Mouse (Mus musculus): Measurements from ENCODE around the gene Morc1. TPM values are rescaled to one million over a fixed set of nuclear protein-coding genes. Genes with fewer than 3 reads are reported as not detected.
A peak's percentile ranks its signal among the peaks of the same experiment; 100 is the strongest.

Morc1 gene
- polyA plus RNA-seq, 1 experiment from 2014 or later = 0.33 TPM

DNA sequence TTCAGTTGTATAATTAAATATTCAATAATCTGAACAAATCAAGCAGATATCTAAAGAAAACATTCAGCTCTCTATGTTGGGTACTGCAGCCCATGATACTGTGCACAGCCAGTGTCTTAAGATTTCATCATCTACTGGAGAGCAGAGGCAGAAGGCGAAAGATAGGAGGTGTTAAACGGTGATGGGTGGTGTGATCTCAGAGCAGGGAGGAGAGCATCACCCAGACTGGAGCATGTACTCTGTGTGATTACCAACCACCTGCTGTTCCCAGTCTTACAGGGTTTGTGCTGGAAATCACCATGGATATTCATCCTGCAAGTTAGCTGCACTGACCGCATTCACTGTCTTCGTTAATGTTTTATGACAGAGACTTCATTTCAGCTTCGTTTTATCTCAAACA lies 106.1 kb downstream of the Morc1 start:
- Histone ChIP-seq H3K36me3 (ENCODE audit: control insufficient read depth, insufficient read depth, low read length) (no peaks in the 10 kb centered on the region), H3K4me2 (ENCODE audit: low read depth, low read length) (no peak overlapping the region), H3K27ac (replicated peaks; ENCODE audit: low read depth, low read length) (no peak overlapping the region), H3K27me3 (replicated peaks; ENCODE audit: control insufficient read depth, insufficient read depth, low read length) (no peaks in the 10 kb centered on the region), H3K4me3 (ENCODE audit: low read depth, low read length) (no peak overlapping the region), H3K9ac (ENCODE audit: low read depth, low read length) (no peak overlapping the region), H3K9me3 (ENCODE audit: control insufficient read depth, low read length) (no peaks in the 10 kb centered on the region), H3K4me1 (ENCODE audit: control insufficient read depth, insufficient read depth, low read length) (no peaks in the 10 kb centered on the region)
- DNase-seq (ENCODE audit: low spot score) (no peak), ATAC-seq (ENCODE audit: low read depth) (no peak)
- 91% methylated on average over 5 of the region's 5 CpGs for WGBS

DNA sequence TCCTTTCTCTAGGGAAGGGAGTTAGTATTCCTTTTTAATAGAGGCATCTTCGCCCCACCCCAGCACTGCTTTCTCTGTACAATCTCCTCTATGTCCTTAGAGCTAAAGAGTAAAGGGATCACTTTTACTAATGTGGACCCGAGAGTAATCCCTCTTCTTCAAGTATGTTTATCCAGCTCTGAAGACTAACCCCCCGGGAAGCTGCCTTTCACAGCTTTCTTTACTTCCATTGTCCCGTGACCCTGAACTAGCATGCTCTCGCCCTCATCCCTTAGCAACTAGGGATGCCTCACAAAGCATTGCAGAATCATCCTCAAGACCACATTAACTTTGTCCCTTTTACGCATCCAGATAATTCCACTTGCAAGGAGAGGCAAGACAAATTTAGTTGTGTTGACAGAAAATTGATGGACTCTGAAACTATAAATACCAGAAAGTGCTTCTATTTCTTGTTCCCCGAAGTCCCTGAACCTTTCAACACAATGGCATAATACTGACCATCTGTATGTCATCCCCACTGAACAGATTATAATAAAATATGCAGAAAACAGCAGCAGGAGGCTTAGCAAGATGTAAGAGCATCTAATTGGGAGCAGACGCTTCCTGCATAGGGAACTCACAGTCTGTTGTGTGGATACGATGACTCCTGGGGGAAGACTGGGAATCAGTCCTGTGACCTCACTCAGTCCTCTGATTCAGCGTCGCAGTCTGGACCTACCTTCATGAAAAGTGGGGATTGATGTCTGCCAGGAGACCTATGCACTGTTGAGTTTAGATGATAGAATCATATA lies 131.4 kb downstream of the Morc1 start:
- WGBS = 31% methylated on average over 11 of the region's 11 CpGs
- Histone ChIP-seq H3K4me2 (ENCODE audit: low read depth, low read length) (no peak overlapping the region), H3K9me3 (ENCODE audit: control insufficient read depth, low read length) (no peaks in the 10 kb centered on the region), H3K4me1 (ENCODE audit: control insufficient read depth, insufficient read depth, low read length) (no peaks in the 10 kb centered on the region), H3K27ac (replicated peaks; ENCODE audit: low read depth, low read length) (no peak overlapping the region), H3K9ac (ENCODE audit: low read depth, low read length) (no peak overlapping the region), H3K36me3 (ENCODE audit: control insufficient read depth, insufficient read depth, low read length) (no peaks in the 10 kb centered on the region), H3K27me3 (replicated peaks; ENCODE audit: control insufficient read depth, insufficient read depth, low read length) (no peaks in the 10 kb centered on the region), H3K4me3 (ENCODE audit: low read depth, low read length) (no peak overlapping the region)
- DNase-seq (ENCODE audit: low spot score) (peak; percentile 47), ATAC-seq (ENCODE audit: low read depth) (no peak)

DNA sequence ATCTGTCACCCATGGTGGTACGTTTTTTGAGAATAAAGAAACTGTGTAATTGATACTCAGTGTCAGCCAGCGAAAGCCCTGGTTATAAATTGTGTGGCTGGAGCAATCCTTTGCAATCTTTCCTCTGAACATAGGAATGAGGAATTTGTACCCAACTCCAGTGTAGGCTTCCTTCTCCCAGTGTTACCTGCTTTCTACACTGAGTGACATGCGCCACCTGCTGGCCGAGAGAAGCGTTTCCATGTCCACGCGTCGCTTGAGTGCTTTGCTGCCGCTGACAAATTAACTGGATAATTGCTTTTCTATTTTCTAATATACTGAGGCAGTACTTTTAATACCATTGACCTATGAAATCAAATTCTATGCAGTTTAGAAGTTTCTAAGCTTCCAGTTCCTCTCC lies 139.3 kb downstream of the Morc1 start:
- Histone ChIP-seq H3K4me3 (ENCODE audit: low read depth, low read length) (no peak overlapping the region), H3K4me2 (ENCODE audit: low read depth, low read length) (no peak overlapping the region), H3K9me3 (ENCODE audit: control insufficient read depth, low read length) (no peaks in the 10 kb centered on the region), H3K36me3 (ENCODE audit: control insufficient read depth, insufficient read depth, low read length) (no peaks in the 10 kb centered on the region), H3K27ac (replicated peaks; ENCODE audit: low read depth, low read length) (no peak overlapping the region), H3K27me3 (replicated peaks; ENCODE audit: control insufficient read depth, insufficient read depth, low read length) (no peaks in the 10 kb centered on the region), H3K4me1 (ENCODE audit: control insufficient read depth, insufficient read depth, low read length) (no peaks in the 10 kb centered on the region), H3K9ac (ENCODE audit: low read depth, low read length) (no peak overlapping the region)
- ATAC-seq (ENCODE audit: low read depth) (0 out of 2 replicates have a peak, but pooled peaks have one; percentile 67), DNase-seq (ENCODE audit: low spot score) (peak; percentile 77)
- WGBS = 14% methylated on average over 9 of the region's 9 CpGs

DNA sequence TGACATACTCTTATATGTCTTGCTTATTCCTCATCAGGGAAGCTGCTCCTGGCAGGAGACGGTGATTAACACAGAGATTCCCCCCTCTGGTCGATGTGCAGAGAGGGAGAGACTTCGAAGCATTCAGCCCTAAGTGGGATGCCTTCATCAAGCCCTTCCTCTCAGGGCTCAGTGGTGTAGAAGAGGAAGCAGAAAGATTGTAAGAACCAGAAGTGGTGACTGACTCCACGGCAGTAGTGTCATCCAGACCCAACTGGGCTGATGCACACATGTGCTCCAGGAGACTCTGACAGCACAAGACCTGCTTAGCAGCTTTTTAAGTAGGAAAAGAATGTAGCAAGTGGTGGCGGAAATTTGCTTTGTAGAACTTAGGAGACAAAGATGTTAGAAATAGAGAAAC lies 143.0 kb downstream of the Morc1 start:
- Histone ChIP-seq H3K36me3 (ENCODE audit: control insufficient read depth, insufficient read depth, low read length) (no peaks in the 10 kb centered on the region), H3K27ac (replicated peaks; ENCODE audit: low read depth, low read length) (no peak overlapping the region), H3K9ac (ENCODE audit: low read depth, low read length) (no peak overlapping the region), H3K4me2 (ENCODE audit: low read depth, low read length) (no peak overlapping the region), H3K27me3 (replicated peaks; ENCODE audit: control insufficient read depth, insufficient read depth, low read length) (no peaks in the 10 kb centered on the region), H3K4me1 (ENCODE audit: control insufficient read depth, insufficient read depth, low read length) (no peaks in the 10 kb centered on the region), H3K4me3 (ENCODE audit: low read depth, low read length) (no peak overlapping the region), H3K9me3 (ENCODE audit: control insufficient read depth, low read length) (no peaks in the 10 kb centered on the region)
- ATAC-seq (ENCODE audit: low read depth) (no peak), DNase-seq (ENCODE audit: low spot score) (peak; percentile 8)
- WGBS = 70% methylated on average over 5 of the region's 5 CpGs

DNA sequence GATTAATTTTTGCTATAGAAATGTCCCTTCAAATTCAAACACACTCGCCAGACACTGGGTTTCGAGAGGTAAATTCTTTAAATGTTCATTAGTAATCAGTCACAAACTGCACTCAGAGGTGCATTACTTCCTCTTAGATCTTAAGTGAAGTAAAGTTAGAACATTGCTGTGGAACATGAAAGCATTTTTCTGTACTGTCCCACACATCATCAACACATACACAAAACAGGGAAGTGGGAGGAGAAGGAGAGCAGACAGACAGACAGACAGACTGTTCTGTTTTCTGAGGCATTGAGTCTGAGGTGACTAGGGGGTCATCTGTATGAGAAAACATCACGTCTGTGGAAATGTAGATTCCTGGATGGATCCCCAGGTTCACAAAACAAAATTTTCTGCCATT lies 143.5 kb downstream of the Morc1 start:
- WGBS = 69% methylated on average over 3 of the region's 3 CpGs
- DNase-seq (ENCODE audit: low spot score) (no peak), ATAC-seq (ENCODE audit: low read depth) (no peak)
- H3K4me2 ChIP-seq (ENCODE audit: low read depth, low read length) = no peak overlapping the region
- H3K27me3 ChIP-seq (replicated peaks; ENCODE audit: control insufficient read depth, insufficient read depth, low read length) = no peaks in the 10 kb centered on the region
- H3K27ac ChIP-seq (replicated peaks; ENCODE audit: low read depth, low read length) = no peak overlapping the region
- no peak overlapping the region for H3K4me3 ChIP-seq (ENCODE audit: low read depth, low read length)
- no peaks in the 10 kb centered on the region for H3K9me3 ChIP-seq (ENCODE audit: control insufficient read depth, low read length)
- H3K36me3 ChIP-seq (ENCODE audit: control insufficient read depth, insufficient read depth, low read length) = no peaks in the 10 kb centered on the region
- H3K4me1 ChIP-seq (ENCODE audit: control insufficient read depth, insufficient read depth, low read length) = no peaks in the 10 kb centered on the region
- H3K9ac ChIP-seq (ENCODE audit: low read depth, low read length) = no peak overlapping the region

DNA sequence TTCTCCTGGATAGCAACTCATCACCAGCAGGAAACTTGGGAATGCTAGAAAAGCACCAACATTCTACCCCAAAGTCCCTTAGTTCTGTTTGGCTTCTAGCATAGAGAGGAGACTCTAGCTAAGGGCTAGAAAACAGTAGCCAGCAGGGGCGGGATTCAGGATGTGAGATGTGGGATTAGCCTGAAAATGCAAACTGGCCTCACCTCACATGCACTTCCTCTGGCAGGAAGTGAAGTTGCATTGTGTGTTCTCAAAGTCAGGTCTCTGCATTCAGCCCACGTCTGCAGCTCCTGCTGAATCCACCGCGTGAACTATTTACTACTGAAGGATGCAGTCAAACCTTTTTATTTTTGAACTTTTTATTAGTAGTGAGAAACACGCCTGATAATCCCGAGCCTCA lies 154.3 kb downstream of the Morc1 start:
- Histone ChIP-seq H3K9ac (ENCODE audit: low read depth, low read length) (no peak overlapping the region), H3K27me3 (replicated peaks; ENCODE audit: control insufficient read depth, insufficient read depth, low read length) (no peaks in the 10 kb centered on the region), H3K27ac (replicated peaks; ENCODE audit: low read depth, low read length) (no peak overlapping the region), H3K4me2 (ENCODE audit: low read depth, low read length) (no peak overlapping the region), H3K4me3 (ENCODE audit: low read depth, low read length) (no peak overlapping the region), H3K36me3 (ENCODE audit: control insufficient read depth, insufficient read depth, low read length) (no peaks in the 10 kb centered on the region), H3K9me3 (ENCODE audit: control insufficient read depth, low read length) (no peaks in the 10 kb centered on the region), H3K4me1 (ENCODE audit: control insufficient read depth, insufficient read depth, low read length) (no peaks in the 10 kb centered on the region)
- ATAC-seq (ENCODE audit: low read depth) (no peak), DNase-seq (ENCODE audit: low spot score) (no peak)
- 62% methylated on average over 6 of the region's 6 CpGs for WGBS

DNA sequence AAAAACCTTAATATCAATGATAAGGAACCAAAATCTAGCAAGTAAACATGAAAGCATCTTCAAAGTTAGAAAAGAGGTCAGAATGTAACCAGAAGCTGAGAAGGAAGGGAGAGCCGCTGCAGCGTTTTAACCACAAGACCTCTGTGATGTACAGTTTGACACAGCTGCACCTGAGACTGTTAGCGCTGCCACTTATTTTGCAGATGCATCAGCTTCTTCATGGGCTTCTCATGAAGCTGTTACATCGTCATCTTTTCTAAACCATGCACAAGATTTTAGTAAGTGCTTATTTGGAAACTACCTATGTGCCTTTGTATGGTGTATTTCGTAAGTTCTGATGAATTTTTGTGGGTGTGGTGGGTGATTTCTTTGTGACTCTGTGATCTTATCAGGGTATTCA lies 163.4 kb downstream of the Morc1 start:
- ATAC-seq (ENCODE audit: low read depth) (no peak), DNase-seq (ENCODE audit: low spot score) (no peak)
- Histone ChIP-seq H3K27ac (replicated peaks; ENCODE audit: low read depth, low read length) (no peak overlapping the region), H3K9me3 (ENCODE audit: control insufficient read depth, low read length) (no peaks in the 10 kb centered on the region), H3K9ac (ENCODE audit: low read depth, low read length) (no peak overlapping the region), H3K4me1 (ENCODE audit: control insufficient read depth, insufficient read depth, low read length) (no peaks in the 10 kb centered on the region), H3K4me2 (ENCODE audit: low read depth, low read length) (no peak overlapping the region), H3K36me3 (ENCODE audit: control insufficient read depth, insufficient read depth, low read length) (no peaks in the 10 kb centered on the region), H3K27me3 (replicated peaks; ENCODE audit: control insufficient read depth, insufficient read depth, low read length) (no peaks in the 10 kb centered on the region), H3K4me3 (ENCODE audit: low read depth, low read length) (no peak overlapping the region)
- WGBS = 79% methylated on average over 5 of the region's 5 CpGs

DNA sequence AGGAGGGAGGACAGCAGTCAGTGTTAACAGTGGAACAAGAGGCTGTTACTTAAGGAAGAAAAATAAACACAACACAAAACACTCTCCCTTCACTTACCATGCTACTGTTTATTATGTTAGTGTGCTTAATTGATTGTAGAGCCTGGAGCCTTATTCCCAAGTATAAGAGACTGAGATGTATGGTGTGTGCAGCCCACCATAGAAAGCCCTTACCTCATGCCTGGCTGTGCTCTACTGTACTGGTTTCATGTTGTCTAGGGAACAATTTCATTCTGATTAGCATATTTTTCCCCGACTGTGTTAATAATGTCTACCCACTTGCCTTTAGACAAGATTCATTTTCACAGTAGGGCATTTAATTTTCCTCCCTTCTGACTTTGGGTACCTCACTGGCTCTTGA lies 164.2 kb downstream of the Morc1 start:
- ATAC-seq (ENCODE audit: low read depth) = no peak
- H3K9me3 ChIP-seq (ENCODE audit: control insufficient read depth, low read length) = no peaks in the 10 kb centered on the region
- 64% methylated on average over 1 of the region's 1 CpGs for WGBS
- H3K36me3 ChIP-seq (ENCODE audit: control insufficient read depth, insufficient read depth, low read length) = no peaks in the 10 kb centered on the region
- H3K9ac ChIP-seq (ENCODE audit: low read depth, low read length) = no peak overlapping the region
- no peak overlapping the region for H3K4me2 ChIP-seq (ENCODE audit: low read depth, low read length)
- DNase-seq (ENCODE audit: low spot score) = no peak
- H3K27ac ChIP-seq (replicated peaks; ENCODE audit: low read depth, low read length) = no peak overlapping the region
- no peak overlapping the region for H3K4me3 ChIP-seq (ENCODE audit: low read depth, low read length)
- no peaks in the 10 kb centered on the region for H3K27me3 ChIP-seq (replicated peaks; ENCODE audit: control insufficient read depth, insufficient read depth, low read length)
- no peaks in the 10 kb centered on the region for H3K4me1 ChIP-seq (ENCODE audit: control insufficient read depth, insufficient read depth, low read length)

DNA sequence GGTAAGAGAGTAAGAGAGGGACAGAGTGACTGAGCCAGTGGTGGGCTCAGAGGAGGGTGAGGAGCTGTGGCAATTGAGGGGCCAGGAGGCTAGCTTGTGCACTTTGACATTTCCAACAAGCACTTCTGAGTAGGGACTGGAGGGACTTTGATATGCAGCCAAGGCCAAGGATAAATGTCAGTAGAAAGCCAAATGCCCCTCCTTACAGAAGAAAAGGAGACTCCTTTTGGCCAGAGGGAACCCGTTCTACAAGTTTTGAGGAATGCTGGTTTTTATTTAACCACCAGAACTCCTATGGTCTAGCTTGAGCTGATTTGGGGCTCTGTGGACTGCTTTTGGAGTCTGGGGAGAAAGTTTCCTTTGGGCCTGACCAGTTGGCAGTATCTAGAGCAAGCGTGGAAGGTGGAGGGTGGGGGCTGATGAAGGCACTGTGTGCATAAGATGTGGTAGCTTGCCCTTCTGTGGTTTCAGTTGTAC lies 172.7 kb downstream of the Morc1 start:
- ATAC-seq (ENCODE audit: low read depth) = peak; percentile 44; the same call in 1 of the 2 replicates

More for the DNA sequence above, 172.7 kb downstream of the Morc1 start:
- 69% methylated on average over 2 of the region's 2 CpGs for WGBS
- H3K9ac ChIP-seq (ENCODE audit: low read depth, low read length) = no peak overlapping the region
- H3K4me1 ChIP-seq (ENCODE audit: control insufficient read depth, insufficient read depth, low read length) = no peaks in the 10 kb centered on the region
- H3K4me2 ChIP-seq (ENCODE audit: low read depth, low read length) = no peak overlapping the region
- no peak overlapping the region for H3K4me3 ChIP-seq (ENCODE audit: low read depth, low read length)
- no peaks in the 10 kb centered on the region for H3K9me3 ChIP-seq (ENCODE audit: control insufficient read depth, low read length)
- H3K27me3 ChIP-seq (replicated peaks; ENCODE audit: control insufficient read depth, insufficient read depth, low read length) = no peaks in the 10 kb centered on the region
- no peaks in the 10 kb centered on the region for H3K36me3 ChIP-seq (ENCODE audit: control insufficient read depth, insufficient read depth, low read length)
- H3K27ac ChIP-seq (replicated peaks; ENCODE audit: low read depth, low read length) = 0 out of 2 replicates have a peak overlapping the region, but pooled peaks have one; percentile 5
- peak; percentile 59 for DNase-seq (ENCODE audit: low spot score)
